Mouse (Mus musculus) heart, embryonic 14.5 days (tissue): Measurements from ENCODE around the gene Rasgrp4. TPM values are rescaled to one million over a fixed set of nuclear protein-coding genes. Genes with fewer than 3 reads are reported as not detected.
"Not testable (repeated sequence)": the region's sequence is repeated elsewhere in the genome, so short reads cannot be mapped to it uniquely, and the experiment has no call there.

Source experiments
- ATAC-seq: fragments of 200-750 bp; cut with Nextera tagmentation; 2 replicates; pipeline ENCODE4 v1.8.0; 2017; ENCODE audit warnings: low read depth, moderate TSS enrichment; ENCODE audit not compliant: insufficient number of reproducible peaks, insufficient read depth, low FRiP score
- H3K27ac ChIP-seq, 2 experiments: fragments of 200-500 bp in 1 of 2; fragments of 300-500 bp in 1 of 2; sonication (generic) in 1 of 2; replicated peaks in 1 of 2; 2 replicates each; pipeline ENCODE4 v1.5.1; 2012 to 2014; ENCODE audit warnings: low read depth in 2 of 2, low read length in 2 of 2, control low read depth in 1 of 2, mild to moderate bottlenecking in 1 of 2, mixed read lengths in 1 of 2; ENCODE audit not compliant: control insufficient read depth in 1 of 2, insufficient read depth in 1 of 2
- H3K27me3 ChIP-seq: fragments of 300-500 bp; sonication (generic); 2 replicates; pipeline ENCODE4 v1.6.1; 2014; ENCODE audit warnings: mild to moderate bottlenecking, low read length, control low read depth; ENCODE audit not compliant: control insufficient read depth, insufficient read depth
- H3K36me3 ChIP-seq: fragments of 300-500 bp; sonication (generic); 2 replicates; pipeline ENCODE4 v1.6.1; 2014; ENCODE audit warnings: mild to moderate bottlenecking, control low read depth, low read length, mixed read lengths; ENCODE audit not compliant: control insufficient read depth, insufficient read depth
- H3K4me1 ChIP-seq, 2 experiments: fragments of 200-500 bp in 1 of 2; fragments of 300-500 bp in 1 of 2; sonication (generic) in 1 of 2; 2 replicates each; pipeline ENCODE4 v1.6.1; 2012 to 2014; ENCODE audit warnings: low read length in 2 of 2, control low read depth in 1 of 2, mixed read lengths in 1 of 2; ENCODE audit not compliant: control insufficient read depth in 2 of 2, insufficient read depth in 2 of 2
- H3K4me2 ChIP-seq: fragments of 300-500 bp; sonication (generic); 2 replicates; pipeline ENCODE4 v1.6.1; 2014; ENCODE audit warnings: mild to moderate bottlenecking, low read length
- H3K4me3 ChIP-seq, 2 experiments: fragments of 200-500 bp in 1 of 2; fragments of 300-500 bp in 1 of 2; sonication (generic) in 1 of 2; 2 replicates each; pipeline ENCODE4 v1.5.1; 2012 to 2014; ENCODE audit warnings: low read length in 2 of 2, mild to moderate bottlenecking in 2 of 2, control low read depth in 1 of 2, low read depth in 1 of 2, moderate library complexity in 1 of 2; ENCODE audit not compliant: control insufficient read depth in 1 of 2, insufficient read depth in 1 of 2
- H3K9ac ChIP-seq: fragments of 300-500 bp; sonication (generic); 2 replicates; pipeline ENCODE4 v1.6.1; 2014; ENCODE audit warnings: mild to moderate bottlenecking, low read length
- H3K9me3 ChIP-seq: fragments of 300-500 bp; sonication (generic); 2 replicates; pipeline ENCODE4 v1.6.1; 2016; ENCODE audit warnings: low read length, control low read depth; ENCODE audit not compliant: control insufficient read depth
- whole genome bisulfite sequencing: fragments of 180-500 bp; shearing (Covaris S2); extraction: QIAGEN DNeasy Blood & Tissue Kit; methylation state at CpG from one replicate; pipeline ENCODE4 v1.1.7; 2014; 5-methylcytosine and 5-hydroxymethylcytosine counted together
- polyA plus RNA-seq: library from polyadenylated mRNA; unstranded; fragments of >200 nt; fragmentation: Nextera tagmentation; extraction: Ambion mirVana; gene quantifications from 2 replicates; pipeline ENCODE4 v1.2.1, GENCODE M21; 2014

Gene Rasgrp4
- polyA plus RNA-seq, 1 experiment from 2014 or later = 0.43 TPM

GRCm38 (mm10) chr7:29194230-29194629, 59.6 kb downstream of the Rasgrp4 start:
- H3K4me1 ChIP-seq, H3K9ac ChIP-seq, H3K9me3 ChIP-seq, H3K27me3 ChIP-seq, H3K27ac ChIP-seq, H3K4me3 ChIP-seq, ATAC-seq, H3K36me3 ChIP-seq, H3K4me2 ChIP-seq: not testable (repeated sequence)
- WGBS = 83% methylated on average over 1 of the region's 1 CpGs

DNA sequence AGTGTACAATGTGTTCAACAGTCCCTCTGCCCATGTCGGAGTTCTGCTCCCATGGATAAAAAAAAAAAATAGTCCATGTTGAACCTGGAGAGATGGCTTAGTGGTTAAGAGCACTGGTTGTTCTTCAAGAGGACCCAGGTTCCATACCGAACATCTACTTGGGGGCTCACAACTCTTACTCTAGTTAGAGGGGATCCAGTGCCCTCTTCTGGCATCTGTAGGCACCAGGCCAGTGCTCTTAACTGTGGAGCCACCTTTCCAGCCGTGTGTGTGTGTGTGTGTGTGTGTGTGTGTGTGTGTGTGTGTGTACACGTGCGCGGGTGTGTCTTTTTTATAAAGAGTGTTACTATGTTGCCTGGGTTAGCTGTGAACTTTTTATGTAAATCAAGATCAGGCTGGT, 67.9 kb downstream of the Rasgrp4 start:
- H3K9me3 ChIP-seq = no peaks in the 10 kb centered on the region
- ATAC-seq = no peak
- H3K27me3 ChIP-seq = no peaks in the 10 kb centered on the region
- no peak overlapping the region for H3K27ac ChIP-seq
- no peak overlapping the region for H3K9ac ChIP-seq
- WGBS = 85% methylated on average over 6 of the region's 6 CpGs
- H3K4me2 ChIP-seq = no peak overlapping the region
- H3K4me1 ChIP-seq = no peaks in the 10 kb centered on the region
- no peaks in the 10 kb centered on the region for H3K36me3 ChIP-seq
- no peak overlapping the region for H3K4me3 ChIP-seq

Other genes starting within 250 kb of the Rasgrp4 start
- 221 and 228 TPM in 2 replicates for gene Actn4, start 172.5 kb upstream of the Rasgrp4 start, polyA plus RNA-seq
- 286 and 319 TPM in 2 replicates for gene Eif3k, start 153.0 kb upstream of the Rasgrp4 start, polyA plus RNA-seq
- gene Map4k1, start 152.8 kb upstream of the Rasgrp4 start, polyA plus RNA-seq = 2.8 and 3.3 TPM in 2 replicates
- 0.05 and 0.08 TPM in 2 replicates for gene Ryr1, start 9.7 kb upstream of the Rasgrp4 start, polyA plus RNA-seq
- gene Fam98c, start 21.4 kb downstream of the Rasgrp4 start, polyA plus RNA-seq = 13.9 and 14.4 TPM in 2 replicates
- gene Ggn, start 35.4 kb downstream of the Rasgrp4 start, polyA plus RNA-seq = 0.28 and 0.86 TPM in 2 replicates
- gene Spred3, start 35.6 kb downstream of the Rasgrp4 start, polyA plus RNA-seq = 1.3 and 1.6 TPM in 2 replicates
- 227 and 241 TPM in 2 replicates for gene Psmd8, start 45.9 kb downstream of the Rasgrp4 start, polyA plus RNA-seq
- gene Catsperg1, start 79.2 kb downstream of the Rasgrp4 start, polyA plus RNA-seq = 0.44 and 0.66 TPM in 2 replicates
- gene Kcnk6, start 97.7 kb downstream of the Rasgrp4 start, polyA plus RNA-seq = 0.85 and 1.2 TPM in 2 replicates
- gene Yif1b, start 103.5 kb downstream of the Rasgrp4 start, polyA plus RNA-seq = 105 and 114 TPM in 2 replicates
- 5.9 and 7.7 TPM in 2 replicates for gene 2200002D01Rik, start 113.6 kb downstream of the Rasgrp4 start, polyA plus RNA-seq
- 93.5 and 98.5 TPM in 2 replicates for gene Spint2, start 147.1 kb downstream of the Rasgrp4 start, polyA plus RNA-seq
- 11.8 TPM in 2 replicates for gene Ppp1r14a, start 154.5 kb downstream of the Rasgrp4 start, polyA plus RNA-seq
- 0.54 and 1.5 TPM in 2 replicates for gene Dpf1, start 169.1 kb downstream of the Rasgrp4 start, polyA plus RNA-seq